31 mouse cellular contexts compared by ENCODE assay signal in the genomic region with DNA sequence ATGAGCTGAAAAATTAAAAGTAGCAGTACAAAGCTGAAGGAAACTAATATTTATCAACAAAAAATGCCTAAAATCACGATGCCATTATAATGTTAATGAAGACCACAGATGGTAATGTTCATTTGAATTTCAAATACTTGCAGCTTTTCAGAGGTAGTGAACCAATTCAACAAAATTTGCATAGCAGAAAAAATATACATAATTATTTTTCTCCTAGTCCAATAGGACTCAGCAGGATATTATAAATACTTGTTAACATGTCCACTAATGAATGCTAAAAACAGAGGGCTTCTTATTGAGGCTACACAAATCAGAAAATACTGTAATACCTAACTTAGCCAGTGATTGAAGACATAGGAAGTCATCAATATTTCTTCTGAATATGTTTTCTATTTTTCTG. TPM values are rescaled to one million over a fixed set of nuclear protein-coding genes. Genes with fewer than 3 reads are reported as not detected.
DNase-seq lines count a peak whose midpoint lies in the region; ATAC-seq and TF ChIP-seq lines count a peak whose summit lies in the region.
"Had no signal": no experiment of that assay in that cellular context is flagged by ENCODE, and none has a peak within 500 bp of the region (broad histone marks: within the 10 kb centered on the region; RNA-seq: fewer than 3 reads in every experiment).

No protein-coding gene starts in this region.

- peaks cover 4% of the 10 kb centered on the region; the same call in 1 of the 2 replicates for H3K4me1 ChIP-seq in hindbrain, embryonic 10.5 days (replicated peaks)
- H3K4me1 ChIP-seq in hindbrain, embryonic 16.5 days (ENCODE audit: control insufficient read depth, insufficient read depth, low read depth, low read length): no peaks in the 10 kb centered on the region
- H3K4me1 ChIP-seq in forebrain, embryonic 15.5 days: peaks cover 16% of the 10 kb centered on the region
- H3K4me1 ChIP-seq in hindbrain, embryonic 14.5 days (replicated peaks; ENCODE audit: control insufficient read depth, insufficient read depth, low read length): no peaks in the 10 kb centered on the region
- H3K4me1 ChIP-seq: embryonic facial prominence, embryonic 12.5 days; kidney, embryonic 15.5 days; liver, embryonic 12.5 days had no signal

- TF ChIP-seq POLR2A in brain, embryonic 14.5 days (IDR thresholded peaks at IDR 0.05; ENCODE audit: borderline replicate concordance, extremely low read depth, insufficient read depth, insufficient read length, poor library complexity, severe bottlenecking): no peak

- H3K27me3 ChIP-seq in hindbrain, embryonic 10.5 days (ENCODE audit: insufficient read depth, poor library complexity, severe bottlenecking): no peaks in the 10 kb centered on the region
- no peaks in the 10 kb centered on the region for H3K27me3 ChIP-seq in hindbrain, embryonic 16.5 days (replicated peaks; ENCODE audit: control insufficient read depth, insufficient read depth, low read length)
- H3K27me3 ChIP-seq in forebrain, embryonic 15.5 days: no peaks in the 10 kb centered on the region
- no peaks in the 10 kb centered on the region for H3K27me3 ChIP-seq in hindbrain, embryonic 14.5 days (ENCODE audit: control insufficient read depth, insufficient read depth, low read length)
- H3K27me3 ChIP-seq: embryonic facial prominence, embryonic 12.5 days; kidney, embryonic 15.5 days; liver, embryonic 12.5 days; megakaryocyte, embryonic 14.5 days had no signal

- no peak overlapping the region for H3K4me3 ChIP-seq in hindbrain, embryonic 10.5 days
- no peak overlapping the region for H3K4me3 ChIP-seq in hindbrain, embryonic 16.5 days (ENCODE audit: low read length)
- no peak overlapping the region for H3K4me3 ChIP-seq in forebrain, embryonic 15.5 days
- no peak overlapping the region for H3K4me3 ChIP-seq in hindbrain, embryonic 14.5 days (replicated peaks; ENCODE audit: low read length)
- H3K4me3 ChIP-seq: embryonic facial prominence, embryonic 12.5 days; kidney, embryonic 15.5 days; layer of hippocampus, adult 2 months; liver, embryonic 12.5 days; megakaryocyte, embryonic 14.5 days had no signal

- TF ChIP-seq CTCF in brain, embryonic 14.5 days (IDR thresholded peaks at IDR 0.05; ENCODE audit: borderline replicate concordance, extremely low read depth, insufficient read depth, insufficient read length): no peak

- no peaks in the 10 kb centered on the region for H3K9me3 ChIP-seq in hindbrain, embryonic 10.5 days
- H3K9me3 ChIP-seq in hindbrain, embryonic 16.5 days (ENCODE audit: control insufficient read depth, low read length): no peaks in the 10 kb centered on the region
- H3K9me3 ChIP-seq in forebrain, embryonic 15.5 days: no peaks in the 10 kb centered on the region
- H3K9me3 ChIP-seq in hindbrain, embryonic 14.5 days (ENCODE audit: control insufficient read depth, low read length): no peaks in the 10 kb centered on the region
- H3K9me3 ChIP-seq: embryonic facial prominence, embryonic 12.5 days; G1E; kidney, embryonic 15.5 days; liver, embryonic 12.5 days; megakaryocyte, embryonic 14.5 days had no signal

- H3K9ac ChIP-seq in hindbrain, embryonic 16.5 days (ENCODE audit: low read depth, low read length): no peak overlapping the region
- H3K9ac ChIP-seq in forebrain, embryonic 15.5 days (replicated peaks): no peak overlapping the region
- no peak overlapping the region for H3K9ac ChIP-seq in hindbrain, embryonic 14.5 days
- H3K9ac ChIP-seq: embryonic facial prominence, embryonic 12.5 days; kidney, embryonic 15.5 days; liver, embryonic 12.5 days; liver, postnatal 0 days had no signal

- 48% methylated on average over 1 of the region's 1 CpGs for WGBS in hindbrain, embryonic 10.5 days
- 10% methylated on average over 1 of the region's 1 CpGs for WGBS in hindbrain, embryonic 16.5 days
- 7% methylated on average over 1 of the region's 1 CpGs for WGBS in forebrain, embryonic 15.5 days
- WGBS in hindbrain, embryonic 14.5 days: 22% methylated on average over 1 of the region's 1 CpGs

- no peak for DNase-seq in hindbrain, embryonic 10.5 days (ENCODE audit: low spot score)
- DNase-seq in brain, embryonic 14.5 days (ENCODE audit: low read depth): peak; percentile 77
- no peak for DNase-seq in hindbrain, embryonic 14.5 days (ENCODE audit: low spot score)
- DNase-seq in cerebellum, postnatal 36 days: no peak
- DNase-seq in gastrocnemius, postnatal 10 days: no peak
- DNase-seq in kidney, postnatal 36 days: no peak
- DNase-seq: adrenal gland, adult 8-10 months; cerebellum, adult 8-10 months; embryo, embryonic 11 days; gastrocnemius, postnatal 25 days; heart, adult 11 months; heart, postnatal 36 days; kidney, adult 11 months; kidney, postnatal 25 days; liver, postnatal 0 days; lung, postnatal 4 days; right cerebral cortex, adult 18-20 months; spleen, adult 18-20 months; thymus, adult 18-20 months; thymus, postnatal 25 days had no signal

- no peak for ATAC-seq in hindbrain, embryonic 16.5 days
- peak; percentile 87 for ATAC-seq in forebrain, embryonic 15.5 days (replicated peaks)
- 0 out of 2 replicates have a peak, but pooled peaks have one; percentile 40 for ATAC-seq in hindbrain, embryonic 14.5 days (ENCODE audit: low FRiP score)
- ATAC-seq: inflammation-experienced regulatory T-cells, adult 6 months; liver, embryonic 12.5 days; liver, postnatal 0 days; lung, postnatal 0 days had no signal

- H3K27ac ChIP-seq in hindbrain, embryonic 10.5 days: 0 out of 2 replicates have a peak overlapping the region, but pooled peaks have one; percentile 66
- no peak overlapping the region for H3K27ac ChIP-seq in hindbrain, embryonic 16.5 days (ENCODE audit: low read depth, low read length)
- no peak overlapping the region for H3K27ac ChIP-seq in forebrain, embryonic 15.5 days (replicated peaks)
- no peak overlapping the region for H3K27ac ChIP-seq in hindbrain, embryonic 14.5 days
- H3K27ac ChIP-seq: embryonic facial prominence, embryonic 12.5 days; kidney, embryonic 15.5 days; layer of hippocampus, adult 2 months; liver, embryonic 12.5 days had no signal

- no peaks in the 10 kb centered on the region for H3K36me3 ChIP-seq in hindbrain, embryonic 10.5 days
- no peaks in the 10 kb centered on the region for H3K36me3 ChIP-seq in hindbrain, embryonic 16.5 days (ENCODE audit: control insufficient read depth, insufficient read depth, low read length)
- no peaks in the 10 kb centered on the region for H3K36me3 ChIP-seq in forebrain, embryonic 15.5 days
- no peaks in the 10 kb centered on the region for H3K36me3 ChIP-seq in hindbrain, embryonic 14.5 days (replicated peaks; ENCODE audit: control insufficient read depth, insufficient read depth)
- H3K36me3 ChIP-seq: embryonic facial prominence, embryonic 12.5 days; G1E; kidney, embryonic 15.5 days; liver, embryonic 12.5 days had no signal

- no peak overlapping the region for H3K4me2 ChIP-seq in hindbrain, embryonic 16.5 days (ENCODE audit: low read length)
- no peak overlapping the region for H3K4me2 ChIP-seq in forebrain, embryonic 15.5 days (replicated peaks)
- H3K4me2 ChIP-seq in hindbrain, embryonic 14.5 days (replicated peaks): no peak overlapping the region
- H3K4me2 ChIP-seq: embryonic facial prominence, embryonic 12.5 days; heart, embryonic 11.5 days; kidney, embryonic 15.5 days; liver, embryonic 12.5 days had no signal

RNA-seq across cellular contexts. Expression of gene Lsm8, which starts 52.5 kb away (rescaled TPM):
- polyA plus RNA-seq in hindbrain, embryonic 10.5 days (2016; fragmentation: Nextera tagmentation; extraction: Ambion mirVana): 211 and 232 TPM in 2 replicates
- 89.0 and 89.1 TPM in 2 replicates for polyA plus RNA-seq in hindbrain, embryonic 16.5 days (2015; fragmentation: Nextera tagmentation; extraction: Ambion mirVana)
- 75.8 and 133 TPM in 2 replicates for polyA plus RNA-seq in brain, embryonic 14.5 days (2012; rRNA removed)
- 184 and 191 TPM in 2 replicates for polyA plus RNA-seq in forebrain, embryonic 15.5 days (2015; fragmentation: Nextera tagmentation; extraction: Ambion mirVana)
- polyA plus RNA-seq in hindbrain, embryonic 14.5 days (2014; fragmentation: Nextera tagmentation; extraction: Ambion mirVana): 87.9 and 95.1 TPM in 2 replicates
- 10 to 100 TPM; 20.0 to 20.8 TPM for total RNA-seq in gastrocnemius, postnatal 10 days (2021)
